Mouse (Mus musculus) layer of hippocampus, postnatal 14 days (tissue): ENCODE measurements around the gene Nudcd2. TPM values are rescaled to one million over a fixed set of nuclear protein-coding genes. Genes with fewer than 3 reads are reported as not detected.
A peak's percentile ranks its signal among the peaks of the same experiment; 100 is the strongest.
"Not testable (repeated sequence)": the region's sequence is repeated elsewhere in the genome, so short reads cannot be mapped to it uniquely, and the experiment has no call there.

Experiments used
- DNase-seq, 2 experiments: peaks; one replicate each; pipeline ENCODE4 v3.0.0; 2021 to 2022; ENCODE audit warnings: low spot score in 2 of 2, mixed read lengths in 1 of 2
- long read RNA-seq, 2 experiments: library from polyadenylated mRNA; stranded (forward); transcript quantifications; one replicate each; pipeline ENCODE4 v2.0.0; 2021
- total RNA-seq, 2 experiments: library from RNA; stranded (reverse); gene quantifications; 2 replicates each; pipeline ENCODE4 v1.2.3; 2021

Nudcd2 gene
- 10 to 100 TPM; 18.6 to 26.1 TPM for total RNA-seq
- long read RNA-seq, experiment 1, transcript Nudcd2-201 (4 exons, 1,577 nt) = major isoform, 25 of 31 reads
- long read RNA-seq, experiment 1, partial matches to known transcripts = 1 of 31 reads
- long read RNA-seq, experiment 1, other reads (novel, unspliced or antisense) = 2 of 31 reads
- long read RNA-seq, experiment 2, transcript Nudcd2-201 (4 exons, 1,577 nt) = major isoform, 34 of 40 reads
- long read RNA-seq, experiment 2, partial matches to known transcripts = 0 of 40 reads
- long read RNA-seq, experiment 2, other reads (novel, unspliced or antisense) = 1 of 40 reads

GRCm38 (mm10) chr11:40733339-40734174 lies at the start of gene Nudcd2, which contains the start of gene Hmmr:
Gene Nudcd2 (plus strand): TSS chr11:40733667.
Gene Hmmr (minus strand): TSS chr11:40733422.
- DNase-seq = peak; percentile 94 to 99

DNA sequence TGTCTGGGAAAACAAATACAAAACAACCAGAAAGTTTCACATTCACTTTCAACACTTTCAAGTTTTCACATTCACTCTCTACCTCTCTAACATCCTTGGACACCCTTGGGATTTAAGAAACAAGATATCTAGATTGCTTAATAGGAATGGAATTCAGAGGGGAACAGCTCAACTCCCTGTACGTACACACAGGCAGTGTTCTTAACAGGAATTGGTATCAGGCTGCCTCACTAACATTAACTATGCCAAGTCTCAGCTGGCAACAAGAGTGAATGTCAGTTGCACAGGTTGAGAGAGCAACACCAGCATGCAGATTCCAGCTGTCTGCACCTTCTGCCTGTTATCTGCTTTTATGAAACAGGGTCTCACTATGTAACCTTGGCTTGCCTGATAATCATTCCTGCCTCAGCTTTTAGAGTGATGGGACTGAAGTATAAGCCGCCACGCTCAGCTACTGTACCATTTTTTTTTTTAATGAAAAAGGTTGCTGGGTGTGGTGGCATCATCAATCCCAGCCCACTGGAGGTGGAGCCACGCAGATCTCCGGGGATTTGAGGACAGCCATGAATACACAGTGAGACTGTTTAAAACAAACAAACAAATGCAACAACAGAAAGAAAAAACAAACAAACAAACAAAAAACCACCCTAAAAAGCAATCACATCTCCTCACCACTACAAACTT lies 42.9 kb upstream of the Nudcd2 start:
- no peak for DNase-seq

GRCm38 (mm10) chr11:40692101-40692509 lies 41.4 kb upstream of the Nudcd2 start:
- peak in 1 of 2 experiments; percentile 28 for DNase-seq

- peak; percentile 91 to 95 for DNase-seq
Measured at GRCm38 (mm10) chr11:40692511-40693365, 40.7 kb upstream of the Nudcd2 start.

GRCm38 (mm10) chr11:40693366-40693951 lies 40.0 kb upstream of the Nudcd2 start:
- DNase-seq = peak; percentile 19 to 69

GRCm38 (mm10) chr11:40694311-40695087 lies 39.0 kb upstream of the Nudcd2 start:
- peak; percentile 63 to 71 for DNase-seq

GRCm38 (mm10) chr11:40695103-40695502 lies 38.4 kb upstream of the Nudcd2 start, which contains the start of gene Mat2b:
Gene Mat2b (minus strand): TSS chr11:40695203.
- DNase-seq = no peak

- not testable (repeated sequence) for DNase-seq
Measured at GRCm38 (mm10) chr11:40709899-40710298, 23.6 kb upstream of the Nudcd2 start.

DNA sequence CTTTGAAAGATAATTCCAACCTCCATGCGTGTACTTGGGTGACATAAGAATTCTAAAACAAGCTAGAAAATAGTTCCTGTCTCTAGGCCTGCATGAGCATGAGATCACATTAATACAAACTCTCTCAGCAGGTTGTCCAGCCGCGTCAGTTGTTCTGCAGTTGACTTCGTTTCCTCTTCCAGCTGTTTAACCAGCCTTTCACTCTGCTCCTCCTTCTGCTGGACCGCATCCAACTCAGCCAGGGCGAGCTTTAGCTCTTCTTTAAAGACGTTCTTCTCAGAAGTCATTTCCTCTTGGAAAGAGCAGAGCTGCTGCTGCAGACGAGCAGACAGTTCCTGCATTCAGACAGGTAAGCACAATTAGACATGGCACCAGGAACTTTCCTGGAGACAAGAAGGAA lies 19.6 kb upstream of the Nudcd2 start:
- DNase-seq = no peak

DNA sequence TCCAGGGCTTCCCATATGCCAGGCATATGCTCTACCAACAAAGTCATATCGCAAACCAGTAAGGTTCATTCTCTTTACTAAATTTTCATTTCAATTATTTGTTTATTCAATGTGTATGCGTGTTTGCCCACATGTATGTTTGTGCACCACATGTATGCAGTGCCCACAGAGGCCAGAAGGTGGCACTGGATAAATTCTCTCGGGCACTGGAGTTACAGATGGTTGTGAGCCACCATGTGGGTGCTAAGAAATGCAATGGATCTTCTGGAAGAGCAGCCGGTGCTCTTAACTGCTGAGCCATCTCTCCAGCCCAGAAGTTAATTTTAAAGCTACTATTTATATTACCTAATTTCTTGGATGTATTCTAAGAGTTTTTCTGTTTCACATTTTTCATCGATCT lies 17.9 kb upstream of the Nudcd2 start:
- DNase-seq = no peak

DNA sequence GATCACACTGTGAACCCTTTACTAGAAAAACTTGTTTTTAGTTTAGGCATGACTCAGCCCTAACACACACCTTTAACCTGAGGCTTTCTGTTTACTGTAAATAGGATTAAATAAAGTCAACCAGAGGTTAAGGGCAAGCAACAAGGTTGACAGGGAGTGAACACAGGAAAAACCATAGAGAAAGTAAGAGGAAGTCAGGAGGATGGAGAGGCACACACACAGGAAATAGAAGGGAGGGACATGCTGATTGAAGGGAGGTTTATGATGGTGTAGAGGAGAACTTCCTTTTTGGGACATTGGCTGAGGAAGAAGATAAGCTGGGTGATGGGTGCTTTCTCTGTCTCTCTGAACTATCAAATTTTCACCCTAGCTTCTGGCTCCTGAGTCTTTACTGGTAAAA lies 15.1 kb upstream of the Nudcd2 start:
- no peak for DNase-seq

DNA sequence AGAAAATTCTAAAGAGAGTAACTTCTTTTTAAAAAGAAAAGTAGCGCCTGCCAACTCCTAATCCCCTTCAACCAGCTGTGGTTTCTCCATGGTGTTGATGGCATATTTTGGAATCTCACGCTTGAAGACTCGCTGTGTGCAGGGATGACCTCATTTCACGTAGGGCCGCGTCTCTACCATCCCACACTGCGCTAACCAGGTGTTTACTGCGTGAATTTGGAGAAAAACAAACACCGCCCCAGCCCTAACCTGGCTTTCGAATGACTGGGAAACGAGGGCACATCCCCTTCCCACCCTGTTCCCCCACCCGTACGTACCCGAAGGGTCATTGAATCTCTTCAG lies 499 bp upstream of the Nudcd2 start:
- DNase-seq = no peak

DNA sequence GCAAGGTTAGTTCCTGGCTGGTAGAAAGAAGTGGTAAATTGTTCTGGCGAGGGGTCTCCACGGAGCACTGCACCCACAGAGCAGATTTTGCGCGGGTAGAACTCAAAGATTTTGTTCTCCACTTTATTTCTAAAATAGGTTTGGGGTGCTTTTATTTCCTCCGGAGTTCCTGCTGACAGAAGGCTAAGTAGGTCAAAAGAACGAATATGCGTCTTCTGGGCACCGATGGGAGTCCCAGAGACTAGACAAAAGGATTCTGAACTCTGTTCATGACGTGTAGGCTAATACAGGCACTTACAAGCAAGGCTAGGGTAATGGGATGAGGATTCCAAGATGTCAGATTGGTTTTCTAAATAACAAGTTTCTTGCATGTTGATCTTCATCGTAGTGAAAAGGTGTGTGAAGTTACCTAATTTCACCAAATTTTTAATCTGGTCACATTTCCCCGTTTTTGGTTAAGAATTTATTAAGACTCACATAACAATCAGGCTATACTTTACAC lies 835 bp downstream of the Nudcd2 start:
- no peak for DNase-seq

DNA sequence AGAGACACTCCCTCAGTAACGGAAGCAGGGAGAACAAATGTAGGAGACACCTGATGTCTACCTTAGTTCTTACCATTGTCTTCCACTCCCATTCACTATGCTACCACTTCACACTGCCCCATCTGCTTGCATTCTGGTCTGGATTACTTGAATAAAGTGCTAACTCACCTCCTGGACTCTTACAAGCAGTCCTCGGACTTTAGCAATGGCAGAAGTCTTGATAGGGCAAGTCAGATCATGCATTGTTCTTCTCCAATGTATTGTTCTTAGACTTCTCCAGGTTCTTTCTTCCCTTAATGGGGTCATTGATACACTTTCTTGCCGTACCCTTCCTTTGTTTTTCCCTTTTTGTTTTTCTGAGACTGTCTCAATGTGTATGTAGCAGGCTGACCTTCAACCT lies 3.9 kb downstream of the Nudcd2 start:
- DNase-seq = no peak

DNA sequence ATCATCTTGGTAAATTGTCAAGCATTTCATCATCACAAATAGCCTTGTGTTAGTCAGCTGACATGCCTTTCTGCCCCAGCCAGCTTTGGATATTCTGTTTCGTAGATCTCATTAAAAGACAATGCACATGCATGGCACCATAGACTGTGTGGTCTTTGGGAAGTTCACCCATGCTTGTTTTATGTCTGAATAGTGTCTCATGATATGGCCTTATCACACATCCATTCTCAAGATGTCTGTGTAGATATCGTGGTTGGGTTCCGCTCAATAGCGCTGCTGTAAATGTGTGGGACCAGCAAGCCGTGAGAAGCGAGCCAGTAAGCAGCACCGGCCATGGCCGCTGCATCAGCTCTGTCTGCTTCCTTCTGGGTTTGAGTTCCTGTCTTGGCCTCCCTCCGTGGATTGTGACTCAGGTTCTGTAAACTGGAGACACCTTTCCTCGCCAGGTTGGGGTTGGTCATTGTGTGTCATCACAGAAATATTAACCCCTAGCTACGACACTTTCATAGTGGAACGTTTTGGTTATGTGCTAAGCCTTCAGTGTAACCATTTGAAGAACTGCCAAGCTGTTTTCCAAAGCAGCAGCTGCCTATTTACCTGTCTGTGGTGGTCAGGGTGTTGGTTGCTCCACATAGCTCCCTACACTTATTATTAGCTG lies 8.3 kb downstream of the Nudcd2 start:
- no peak for DNase-seq

GRCm38 (mm10) chr11:40744348-40744747 lies 10.9 kb downstream of the Nudcd2 start:
- no peak for DNase-seq

DNA sequence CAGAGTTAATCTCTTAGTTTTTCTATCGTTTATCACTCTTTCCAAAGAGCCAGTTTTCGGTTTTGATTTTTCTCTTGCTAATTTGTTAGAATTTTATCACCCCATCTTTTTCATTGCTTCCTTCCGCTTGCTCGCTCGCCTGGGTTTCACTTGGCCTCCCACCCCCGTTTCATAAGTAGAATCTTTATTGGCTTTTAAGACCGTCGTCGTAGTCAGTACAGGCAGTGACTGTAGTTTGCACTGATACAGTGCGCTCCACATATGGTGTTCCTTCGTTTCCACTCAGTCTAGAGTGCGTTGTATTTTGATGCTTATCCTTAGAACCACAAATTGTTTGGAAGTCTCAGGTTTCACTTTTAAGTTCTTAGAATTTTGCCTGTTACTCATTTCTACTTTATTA lies 12.9 kb downstream of the Nudcd2 start:
- DNase-seq = no peak

GRCm38 (mm10) chr11:40747716-40748115 lies 14.2 kb downstream of the Nudcd2 start:
- DNase-seq = no peak

- no peak for DNase-seq
Measured at GRCm38 (mm10) chr11:40753836-40754235, 20.4 kb downstream of the Nudcd2 start.
